Mouse (Mus musculus) megakaryocyte progenitor cell, adult 5-6 weeks (primary cell): ENCODE data around the gene Dgcr2. TPM values are rescaled to one million over a fixed set of nuclear protein-coding genes. Genes with fewer than 3 reads are reported as not detected.

Experiments
- ATAC-seq: replicated peaks from 2 replicates; pipeline ENCODE4 v1.8.0; 2016; ENCODE audit warnings: mild to moderate bottlenecking, moderate TSS enrichment, inconsistent platforms; ENCODE audit not compliant: poor library complexity
- total RNA-seq, 2 experiments: library from RNA; stranded (forward) in 1 of 2; stranded (reverse) in 1 of 2; fragments of 157-497, 149-512 nt in 1 of 2; fragments of 200-1000 nt in 1 of 2; gene quantifications; 2 replicates each; pipeline versions ENCODE4 v1.2.3 to v1.2.4; 2015 to 2017

The Dgcr2 gene
- total RNA-seq, 2 experiments from 2014 or later: 23.8 to 40.4 TPM

DNA sequence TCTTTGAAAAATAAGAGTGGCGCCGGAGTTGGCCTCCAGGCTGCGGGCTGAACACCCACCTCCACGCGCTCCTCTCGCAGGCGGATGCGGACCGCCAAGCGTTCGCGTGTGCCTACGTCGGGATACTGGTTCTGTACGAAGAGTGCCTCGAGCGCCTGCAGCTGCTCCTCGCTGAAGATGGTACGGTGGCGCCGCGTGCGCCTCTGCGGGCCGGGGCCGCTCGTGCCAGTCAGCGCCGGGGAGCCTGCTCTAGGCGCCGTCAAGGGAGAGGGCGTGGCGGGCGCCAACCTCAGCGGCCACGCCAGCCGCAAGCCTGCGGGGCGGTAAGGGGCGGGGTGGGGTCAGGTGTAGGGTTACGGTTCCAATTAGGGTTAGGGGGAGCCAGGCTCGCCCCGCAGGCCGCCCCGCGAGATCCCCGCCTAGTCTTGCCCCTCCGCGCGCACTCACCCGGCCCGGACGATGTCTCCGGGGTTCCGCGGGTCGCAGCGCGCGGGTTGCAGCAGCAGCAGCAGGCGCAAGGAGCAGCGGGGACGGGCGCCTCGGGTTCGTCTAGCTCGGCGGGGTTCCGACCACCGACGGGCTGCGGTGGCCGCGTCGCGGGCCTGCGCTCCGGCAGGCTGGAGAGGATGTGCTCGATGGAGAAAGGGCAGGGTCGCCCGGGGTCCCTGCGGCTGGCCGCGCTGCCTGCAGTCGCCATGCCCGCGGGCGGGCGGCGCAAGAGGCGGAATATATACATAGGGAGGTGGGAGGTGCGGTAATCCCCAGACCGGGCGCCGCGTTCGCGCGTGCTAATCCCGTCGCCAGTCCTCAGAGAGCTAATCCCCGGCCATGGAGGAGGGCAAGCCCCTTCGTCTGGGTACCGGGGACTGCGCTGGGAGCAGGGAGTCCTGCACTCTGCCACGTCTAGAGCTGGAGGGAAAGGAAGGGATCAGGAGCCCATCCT is 16.2 kb upstream of the Dgcr2 start, which contains the start of gene Gsc2:
TSS of gene Gsc2 (minus strand) at position 753 of the 943 bp plus-strand sequence.
- ATAC-seq: peak; percentile 35

DNA sequence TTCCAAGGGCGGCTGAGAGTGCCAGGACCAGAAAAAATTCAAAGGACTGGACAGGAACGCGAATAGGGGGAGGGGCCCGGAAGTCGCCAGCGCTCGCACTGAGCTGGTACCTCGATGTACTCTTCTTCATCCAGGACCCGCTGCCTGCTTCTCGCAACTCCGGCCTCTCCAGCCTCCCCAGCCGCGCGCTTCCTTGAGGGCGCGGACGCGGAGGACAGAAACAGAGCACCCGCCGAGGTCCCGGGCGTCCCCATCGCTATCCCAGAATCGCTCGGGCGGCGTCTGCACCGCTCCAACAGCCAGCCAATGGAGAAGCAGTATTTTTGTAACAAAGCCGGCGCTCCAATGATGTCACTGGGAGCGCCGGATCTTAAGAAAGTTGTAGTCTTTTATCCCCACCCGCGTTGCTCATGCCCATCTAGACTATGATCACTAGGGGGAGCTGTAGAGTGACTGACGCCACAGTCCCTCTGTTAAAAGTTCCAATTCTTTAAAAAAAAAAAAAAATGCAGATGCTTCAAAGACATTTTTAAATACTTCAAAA is 12.8 kb upstream of the Dgcr2 start, which contains the start of gene Ess2:
TSS of gene Ess2 (minus strand) at position 297 of the 544 bp plus-strand sequence.
- peak; percentile 98 for ATAC-seq

GRCm38 (mm10) chr16:17896091-17896490 is 2.3 kb downstream of the Dgcr2 start:
- ATAC-seq: no peak

DNA sequence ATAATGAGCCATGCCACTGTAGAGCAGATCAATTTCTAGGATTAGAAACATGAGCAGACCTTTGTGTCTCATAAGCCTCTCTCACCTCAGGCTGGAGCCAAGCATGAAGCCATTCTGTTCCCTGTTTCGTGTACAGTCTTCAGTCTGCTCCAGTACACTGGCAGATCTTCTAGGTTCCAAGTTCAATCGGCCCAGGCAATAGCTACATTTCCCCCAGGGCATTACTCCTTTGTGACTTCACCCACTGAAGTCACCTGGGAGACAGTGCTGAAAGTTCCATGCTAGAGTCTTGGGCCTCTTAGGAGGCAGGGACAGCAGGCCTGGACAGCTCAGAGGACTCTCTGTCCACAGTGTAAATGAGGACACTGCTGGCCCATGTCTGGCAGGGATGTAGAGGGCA is 4.4 kb downstream of the Dgcr2 start, which contains the start of gene Tssk1:
TSS of gene Tssk1 (plus strand) at position 301 of the 400 bp plus-strand sequence.
- no peak for ATAC-seq

- ATAC-seq: no peak
Observed at GRCm38 (mm10) chr16:17892606-17893005, 5.8 kb downstream of the Dgcr2 start.

GRCm38 (mm10) chr16:17891567-17891959 is 6.8 kb downstream of the Dgcr2 start, which contains the start of gene Gm20518:
Gm20518 (minus strand) TSS chr16:17891671.
- ATAC-seq: peak; percentile 94

DNA sequence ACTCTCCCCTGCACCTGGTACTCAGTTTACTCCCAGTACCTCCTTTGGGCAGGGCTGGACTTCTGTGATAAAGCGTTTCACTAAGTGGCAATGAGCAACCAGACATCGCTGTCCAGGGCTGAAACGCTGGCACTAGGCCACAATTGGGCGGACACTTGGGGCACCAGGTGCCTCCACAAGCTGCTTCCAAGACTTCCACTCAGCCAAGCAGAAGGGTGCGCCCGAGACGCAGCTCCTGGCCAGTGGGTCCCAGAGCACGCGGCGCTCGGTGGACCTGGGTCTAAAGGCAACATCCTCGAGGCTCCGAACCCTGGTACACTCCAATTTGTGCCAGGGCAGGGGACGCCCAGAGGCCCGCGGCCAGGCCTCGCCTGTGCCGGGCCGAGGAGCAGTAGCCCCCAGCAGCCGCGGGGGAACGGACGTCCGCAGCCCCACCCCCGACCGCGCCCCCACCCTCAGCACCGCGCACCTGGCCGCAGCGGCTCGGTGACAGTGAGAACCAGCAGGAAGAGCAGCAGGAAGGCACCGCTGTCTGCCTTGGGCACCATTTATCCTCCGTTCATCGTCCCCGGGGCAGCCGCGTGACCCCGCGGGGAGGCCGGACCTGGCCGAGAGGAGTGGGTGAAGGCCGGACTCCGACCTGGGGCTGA is 7.3 kb downstream of the Dgcr2 start:
- peak; percentile 59 for ATAC-seq

DNA sequence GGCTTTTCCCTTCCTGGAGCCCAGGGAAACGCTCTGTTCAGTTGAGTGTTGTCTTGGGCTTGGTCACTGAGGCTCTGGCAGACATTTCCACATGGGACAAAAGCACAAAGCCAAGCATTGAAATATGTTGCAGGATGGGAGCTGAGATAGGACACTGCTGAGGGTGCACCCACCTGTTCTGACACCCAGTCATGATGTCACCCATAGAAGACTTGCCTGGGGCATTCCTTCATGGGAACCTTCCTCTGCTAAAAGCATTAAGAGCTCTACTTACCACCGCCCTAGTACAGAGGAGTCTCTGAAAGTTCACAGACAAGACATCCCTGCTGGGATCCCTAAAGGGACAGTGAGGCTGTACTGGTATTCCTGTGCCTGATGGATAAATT is 8.0 kb downstream of the Dgcr2 start:
- ATAC-seq: no peak

GRCm38 (mm10) chr16:17889689-17890341 is 8.5 kb downstream of the Dgcr2 start:
- ATAC-seq: no peak

- ATAC-seq: no peak
Observed at GRCm38 (mm10) chr16:17884116-17884515, 14.2 kb downstream of the Dgcr2 start.

DNA sequence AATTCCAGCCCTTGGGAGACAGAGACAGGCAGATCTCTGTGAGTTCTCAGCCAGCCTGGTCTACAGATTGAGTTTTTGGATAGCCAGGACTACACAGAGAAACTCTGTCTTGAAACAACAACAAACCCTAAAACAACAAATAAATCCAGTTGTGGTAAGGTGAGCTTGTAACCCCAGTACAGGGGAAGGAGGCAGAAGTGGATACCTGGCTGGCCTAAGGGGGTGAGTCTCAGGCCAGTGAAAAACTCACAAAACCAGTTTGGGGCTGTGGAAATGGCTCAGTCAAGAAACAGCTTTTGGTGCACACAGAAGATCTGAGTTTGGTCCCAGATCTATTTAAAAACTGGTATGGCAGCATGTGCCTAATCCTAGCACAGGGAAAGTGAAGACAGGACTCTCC is 16.2 kb downstream of the Dgcr2 start:
- no peak for ATAC-seq

DNA sequence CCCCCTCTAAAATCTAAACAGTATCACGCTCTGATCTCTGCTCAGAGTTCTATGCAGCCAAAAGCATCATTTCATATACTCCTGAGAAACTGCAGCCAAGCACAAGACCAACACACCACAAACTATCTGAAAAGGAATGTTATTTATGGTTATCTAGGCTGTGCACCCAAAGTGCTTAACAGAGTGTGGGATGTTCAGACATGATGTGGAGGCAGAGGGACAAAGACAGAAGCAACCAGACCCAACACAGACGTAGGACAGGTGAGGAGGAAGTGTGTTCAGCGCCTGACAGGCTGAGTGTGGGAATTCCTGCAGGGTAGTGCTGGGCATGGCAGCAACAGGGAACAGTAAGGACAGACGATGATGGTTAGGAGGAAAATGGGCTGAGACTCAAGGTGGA is 18.8 kb downstream of the Dgcr2 start:
- no peak for ATAC-seq

- no peak for ATAC-seq
Observed at GRCm38 (mm10) chr16:17876096-17876495, 22.3 kb downstream of the Dgcr2 start.

GRCm38 (mm10) chr16:17875174-17875573 is 23.2 kb downstream of the Dgcr2 start:
- no peak for ATAC-seq

DNA sequence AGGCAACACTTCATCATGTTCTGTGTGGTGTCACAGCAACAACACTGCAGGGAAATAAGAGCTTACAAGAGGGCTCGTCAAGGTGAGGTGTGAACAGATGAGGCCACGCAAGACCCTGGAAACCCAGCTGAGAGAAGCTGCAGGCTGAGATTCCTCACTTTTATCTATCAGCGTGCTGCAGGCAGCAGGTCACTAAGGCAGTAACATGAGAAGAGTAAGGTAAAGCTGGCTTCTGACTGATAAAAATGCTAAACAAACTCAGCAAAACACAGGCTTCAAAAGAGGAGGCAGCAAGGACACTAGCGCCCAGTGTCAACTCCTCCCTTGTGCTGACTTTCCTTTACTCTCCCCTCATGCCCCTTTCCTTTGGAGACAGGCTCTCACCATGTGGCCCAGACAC is 25.4 kb downstream of the Dgcr2 start:
- peak; percentile 42 for ATAC-seq

GRCm38 (mm10) chr16:17871248-17871647 is 27.1 kb downstream of the Dgcr2 start:
- peak; percentile 82 for ATAC-seq

DNA sequence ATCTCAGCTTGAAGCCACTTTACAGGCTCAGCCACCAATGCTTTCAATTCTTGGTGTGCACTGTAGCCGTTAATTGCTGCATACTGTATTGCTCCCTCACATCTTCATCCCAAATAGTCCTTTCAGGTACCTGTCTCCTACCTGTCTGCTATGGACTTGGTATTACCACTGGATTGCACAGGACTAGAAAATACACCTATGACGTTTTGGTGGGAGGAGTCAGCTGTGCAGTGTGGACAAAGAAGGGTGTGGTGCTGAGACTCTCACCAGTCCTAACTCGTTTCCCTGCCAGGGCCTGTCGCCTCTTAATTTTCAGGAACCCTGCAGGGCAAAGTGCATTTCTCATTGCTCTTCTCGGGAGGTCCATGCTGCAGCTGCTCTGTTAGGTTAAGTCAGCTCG is 32.6 kb downstream of the Dgcr2 start:
- 0 out of 2 replicates have a peak, but pooled peaks have one; percentile 11 for ATAC-seq

DNA sequence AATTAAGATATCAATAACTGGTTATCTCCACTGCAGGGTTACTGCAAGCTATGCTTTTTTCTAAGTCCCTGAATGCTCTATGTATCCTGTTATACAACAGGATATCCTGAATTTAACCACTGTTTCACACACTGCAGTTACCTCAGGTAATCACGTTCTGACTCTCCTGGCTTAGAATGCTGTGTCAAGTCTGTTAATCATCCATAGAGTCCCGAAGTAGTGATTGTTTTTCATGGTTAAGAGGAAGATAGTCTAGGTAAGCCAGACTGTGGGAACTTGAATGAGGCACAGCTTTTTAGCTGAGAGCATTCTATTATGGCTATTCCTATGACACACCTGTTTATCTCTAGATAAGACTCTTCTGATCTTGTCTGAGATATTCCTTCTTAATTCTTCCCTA is 33.1 kb downstream of the Dgcr2 start:
- no peak for ATAC-seq

DNA sequence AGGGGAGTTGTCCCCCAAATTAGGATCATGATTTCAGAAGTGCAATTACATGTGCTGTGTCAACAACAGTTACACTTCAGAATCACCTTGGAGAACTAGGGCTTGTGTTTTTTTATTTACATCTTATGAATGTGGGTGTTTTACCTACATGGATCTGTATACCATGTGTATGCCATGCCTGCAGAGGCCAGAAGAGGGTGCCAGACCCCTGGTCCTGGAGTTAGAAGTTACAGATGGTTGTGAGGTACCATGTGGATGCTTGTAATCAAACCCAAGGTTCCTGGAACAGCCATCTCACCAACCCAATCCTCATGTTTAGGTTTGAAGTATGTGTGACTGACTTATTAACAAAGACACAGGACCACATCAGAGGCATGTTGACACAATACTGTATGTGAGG is 39.8 kb downstream of the Dgcr2 start:
- ATAC-seq: peak; percentile 83

- no peak for ATAC-seq
Observed at GRCm38 (mm10) chr16:17857157-17857556, 41.2 kb downstream of the Dgcr2 start.

DNA sequence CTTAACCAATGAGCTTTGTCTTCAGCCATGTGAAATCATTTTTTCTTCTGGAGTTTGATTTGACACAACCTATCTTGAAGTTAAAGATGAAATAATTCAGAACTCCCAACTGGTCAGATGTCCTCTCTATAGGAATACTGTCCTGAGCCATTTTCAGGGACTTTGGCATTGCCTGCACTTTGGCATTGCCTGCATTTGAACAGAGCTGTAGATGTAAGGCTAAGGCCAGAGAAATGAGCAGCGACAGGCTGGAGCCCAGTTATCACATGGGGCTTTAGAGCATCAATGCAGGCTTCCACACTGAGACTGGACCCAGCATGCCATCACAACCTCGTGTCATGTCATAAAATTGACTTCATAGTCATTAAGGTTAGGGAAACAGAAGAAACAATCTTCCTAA is 45.1 kb downstream of the Dgcr2 start:
- ATAC-seq: no peak
